Mouse (Mus musculus) E14TG2a.4 (cell line): ENCODE measurements around the gene Hist2h2be.

Experiments used
- CTCF ChIP-seq: conservative IDR thresholded peaks from 2 replicates; pipeline ENCODE4 v1.5.1; 2014; ENCODE audit warnings: low read length
- POU5F1 ChIP-seq: IDR thresholded peaks from 2 replicates; pipeline ENCODE4 v1.6.1; 2014; ENCODE audit warnings: low read length, borderline replicate concordance

GRCm38 (mm10) chr3:96222774-96223173, 1.9 kb downstream of the Hist2h2be start:
- TF ChIP-seq CTCF: no peak
- TF ChIP-seq POU5F1: no peak
